Mouse (Mus musculus) heart, embryonic 10.5 days (tissue): ENCODE measurements around the gene Stk25. TPM values are rescaled to one million over a fixed set of nuclear protein-coding genes. Genes with fewer than 3 reads are reported as not detected.

Experiments
- DNase-seq: peaks from one replicate; pipeline ENCODE4 v3.0.0-alpha.2; 2017; ENCODE audit warnings: low spot score
- H3K27ac ChIP-seq: fragments of 300-500 bp; sonication (generic); 2 replicates; pipeline ENCODE4 v1.5.1; 2016; ENCODE audit warnings: mild to moderate bottlenecking
- H3K27me3 ChIP-seq: fragments of 300-500 bp; sonication (generic); 2 replicates; pipeline ENCODE4 v1.6.1; 2016; ENCODE audit warnings: mild to moderate bottlenecking; ENCODE audit not compliant: poor library complexity, insufficient read depth, severe bottlenecking
- H3K36me3 ChIP-seq: fragments of 300-500 bp; sonication (generic); 2 replicates; pipeline ENCODE4 v1.6.1; 2016; ENCODE audit warnings: mild to moderate bottlenecking, moderate library complexity
- H3K4me1 ChIP-seq: fragments of 300-500 bp; sonication (generic); 2 replicates; pipeline ENCODE4 v1.6.1; 2016; ENCODE audit warnings: mild to moderate bottlenecking
- H3K4me3 ChIP-seq: fragments of 300-500 bp; sonication (generic); 2 replicates; pipeline ENCODE4 v1.5.1; 2016; ENCODE audit warnings: mild to moderate bottlenecking, moderate library complexity
- H3K9me3 ChIP-seq: fragments of 300-500 bp; sonication (generic); 2 replicates; pipeline ENCODE4 v1.6.1; 2016; ENCODE audit warnings: mild to moderate bottlenecking, moderate library complexity
- WGBS: fragments of 180-500 bp; shearing (Covaris S2); methylation state at CpG from one replicate; pipeline ENCODE4 v1.1.7; 2016; 5-methylcytosine and 5-hydroxymethylcytosine counted together
- polyA plus RNA-seq: library from polyadenylated mRNA; unstranded; fragments of >200 nt; fragmentation: Nextera tagmentation; extraction: Ambion mirVana; gene quantifications from 2 replicates; pipeline ENCODE4 v1.2.1, GENCODE M21; 2016

Gene Stk25
- polyA plus RNA-seq, 1 experiment from 2014 or later, result 144 TPM

DNA sequence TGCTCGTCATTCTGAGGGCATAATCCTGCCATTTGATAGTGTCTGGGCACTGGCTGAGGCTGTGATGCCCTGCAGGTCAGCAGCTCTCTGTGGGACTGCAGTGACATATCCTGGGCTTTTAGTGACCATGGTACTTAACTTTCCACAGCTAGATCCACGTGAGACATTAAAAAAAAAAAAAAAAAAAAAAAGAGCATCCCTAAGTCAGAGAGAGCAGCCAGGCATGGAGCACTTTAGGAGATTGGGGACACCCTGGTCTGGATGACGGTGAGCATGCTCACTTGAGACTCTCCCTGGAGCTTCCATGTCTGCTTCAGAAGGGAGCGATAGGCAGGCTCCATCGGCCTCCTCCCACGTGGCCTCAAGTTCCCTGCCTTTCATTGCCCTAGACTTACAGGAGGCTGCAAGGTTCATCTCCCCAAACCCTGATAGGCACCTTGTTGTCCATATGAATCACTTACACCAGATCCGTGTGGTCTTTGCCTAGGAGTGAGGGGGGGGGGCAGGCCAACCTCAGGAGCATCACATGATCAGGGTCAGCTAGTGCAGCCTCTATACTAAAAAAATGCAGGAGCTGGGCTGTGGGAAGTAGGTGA is 31.5 kb upstream of the Stk25 start:
- H3K4me1 ChIP-seq, result peaks cover 37% of the 10 kb centered on the region
- H3K27ac ChIP-seq, result no peak overlapping the region
- peaks cover 25% of the 10 kb centered on the region; the same call in 1 of the 2 replicates for H3K36me3 ChIP-seq
- no peak overlapping the region for H3K4me3 ChIP-seq
- no peaks in the 10 kb centered on the region for H3K9me3 ChIP-seq
- 0 out of 2 replicates have a peak, but pooled peaks cover 5% of the 10 kb centered on the region for H3K27me3 ChIP-seq
- 84% methylated on average over 7 of the region's 7 CpGs for WGBS
- peak; percentile 70 for DNase-seq

DNA sequence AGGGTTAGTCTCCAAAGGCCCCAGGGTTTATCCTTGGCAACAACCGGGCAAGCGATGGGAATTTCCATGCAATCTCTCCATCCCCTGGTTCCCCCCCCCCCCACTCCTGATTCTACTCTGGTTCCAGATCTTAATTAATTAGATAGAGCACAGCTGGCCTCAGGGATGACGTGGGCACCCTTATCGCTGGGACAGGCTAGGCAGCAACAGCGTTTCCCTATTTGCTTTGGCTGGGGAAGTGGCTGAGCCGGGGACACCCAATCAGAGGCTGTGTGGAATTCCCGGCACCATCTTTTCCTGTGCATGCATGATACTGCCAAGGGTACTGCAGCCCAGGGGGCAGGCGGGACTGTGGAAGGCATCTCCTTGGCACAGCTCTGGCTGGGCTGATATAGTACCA is 29.7 kb upstream of the Stk25 start:
- Histone ChIP-seq H3K27me3 (0 out of 2 replicates have a peak, but pooled peaks cover 5% of the 10 kb centered on the region), H3K4me1 (peaks cover 34% of the 10 kb centered on the region), H3K36me3 (peaks cover 20% of the 10 kb centered on the region; the same call in 1 of the 2 replicates), H3K27ac (no peak overlapping the region), H3K9me3 (no peaks in the 10 kb centered on the region), H3K4me3 (no peak overlapping the region)
- DNase-seq, result peak; percentile 73
- 67% methylated on average over 8 of the region's 8 CpGs for WGBS

GRCm38 (mm10) chr1:93686961-93687320 is 28.5 kb upstream of the Stk25 start:
- Histone ChIP-seq H3K27me3 (0 out of 2 replicates have a peak, but pooled peaks cover 5% of the 10 kb centered on the region), H3K27ac (0 out of 2 replicates have a peak overlapping the region, but pooled peaks have one; percentile 7), H3K4me3 (peak overlapping the region; percentile 77), H3K4me1 (peaks cover 34% of the 10 kb centered on the region), H3K9me3 (no peaks in the 10 kb centered on the region), H3K36me3 (peaks cover 20% of the 10 kb centered on the region; the same call in 1 of the 2 replicates)
- no peak for DNase-seq
- WGBS, result 79% methylated on average over 3 of the region's 3 CpGs

DNA sequence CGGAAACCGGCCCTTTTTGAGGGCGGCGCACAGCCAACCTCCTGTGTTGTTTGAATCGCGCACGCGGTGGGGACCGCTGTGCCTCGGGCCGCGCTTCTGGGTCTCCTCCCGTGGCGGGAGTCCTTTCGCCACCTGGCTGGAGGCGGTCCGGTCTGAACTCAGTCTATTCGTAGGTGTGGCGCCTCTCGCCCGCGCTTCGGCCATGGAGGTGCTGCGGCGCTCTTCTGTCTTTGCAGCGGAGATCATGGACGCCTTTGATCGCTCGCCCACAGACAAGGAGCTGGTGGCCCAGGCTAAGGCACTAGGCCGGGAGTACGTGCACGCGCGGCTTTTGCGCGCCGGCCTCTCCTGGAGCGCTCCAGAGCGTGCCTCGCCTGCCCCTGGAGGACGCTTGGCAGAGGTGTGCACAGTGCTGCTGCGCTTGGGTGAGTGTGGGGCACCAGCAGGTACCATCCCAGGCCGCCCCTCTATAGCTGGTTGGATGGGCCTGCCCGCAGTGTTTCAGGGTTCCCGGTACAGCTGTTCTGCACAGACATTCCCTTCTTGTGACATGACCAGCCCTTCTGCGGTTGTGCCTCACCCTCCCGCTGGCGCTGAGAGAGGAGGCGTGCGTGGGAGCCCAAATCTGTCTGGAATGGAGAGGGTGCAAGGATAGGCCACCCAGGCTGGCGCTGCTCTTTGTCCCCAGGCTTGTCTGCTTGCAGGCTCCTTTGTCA is 27.9 kb upstream of the Stk25 start:
- H3K4me1 ChIP-seq, result peaks cover 34% of the 10 kb centered on the region
- peaks cover 18% of the 10 kb centered on the region; the same call in 1 of the 2 replicates for H3K36me3 ChIP-seq
- DNase-seq, result peak; percentile 88
- 0 out of 2 replicates have a peak, but pooled peaks cover 5% of the 10 kb centered on the region for H3K27me3 ChIP-seq
- 3% methylated on average over 51 of the region's 51 CpGs for WGBS
- H3K4me3 ChIP-seq, result peak overlapping the region; percentile 77
- no peaks in the 10 kb centered on the region for H3K9me3 ChIP-seq
- H3K27ac ChIP-seq, result peak overlapping the region; percentile 87

DNA sequence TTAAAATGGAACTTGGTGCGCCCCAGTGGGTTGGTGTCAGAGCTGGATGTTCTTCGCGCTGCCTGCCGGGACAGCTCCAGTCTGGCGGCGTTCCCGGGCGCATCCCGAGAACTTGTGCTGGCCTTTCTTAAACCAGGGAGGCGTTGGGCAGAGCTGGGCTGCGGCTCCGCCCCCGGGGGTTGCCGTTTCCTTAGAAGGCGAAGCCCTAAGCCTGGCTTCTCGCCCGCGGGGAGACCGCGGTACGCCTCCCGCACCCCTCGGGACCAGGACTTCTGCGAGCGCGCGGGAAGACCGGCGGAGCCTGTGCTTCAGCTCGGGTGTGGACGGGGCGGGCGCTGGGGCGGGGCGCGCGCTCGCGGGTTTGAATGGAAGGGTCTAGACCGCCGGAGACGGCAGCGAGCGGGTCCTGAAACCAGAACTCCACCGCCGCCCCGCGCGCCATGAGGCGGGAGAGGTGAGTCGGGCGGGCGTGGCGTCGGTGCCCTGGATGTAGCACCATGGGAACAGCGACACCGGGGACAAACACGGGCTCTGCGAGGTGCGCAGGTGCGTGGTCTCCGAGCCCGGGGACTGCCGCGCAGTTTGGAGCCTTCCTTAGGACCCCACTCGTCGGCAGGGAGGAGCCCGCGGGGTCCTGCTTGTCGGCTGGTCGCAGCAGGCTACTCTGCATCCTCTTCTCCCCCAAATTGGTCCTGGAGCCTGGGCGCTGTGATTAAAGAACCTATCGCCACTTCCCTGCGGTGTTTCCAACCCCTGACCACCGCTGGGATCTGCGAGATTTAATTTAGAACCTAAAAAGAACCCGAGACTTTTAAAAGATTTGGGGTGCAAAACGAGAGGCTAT is 27.2 kb upstream of the Stk25 start, which contains the start of gene Bok:
Gene Bok (plus strand): TSS at position 260 of the 844 bp plus-strand sequence.
- Histone ChIP-seq H3K4me3 (peak within 1 kb of the TSS; percentile 77), H3K4me1 (peaks cover 34% of the 10 kb centered on the region), H3K9me3 (no peaks in the 10 kb centered on the region), H3K27me3 (0 out of 2 replicates have a peak, but pooled peaks cover 5% of the 10 kb centered on the region), H3K36me3 (peaks cover 10% of the 10 kb centered on the region; the same call in 1 of the 2 replicates), H3K27ac (peak within 1 kb of the TSS; percentile 87)
- under 1% methylated on average over 77 of the region's 78 CpGs for WGBS
- DNase-seq, result peak; percentile 89

DNA sequence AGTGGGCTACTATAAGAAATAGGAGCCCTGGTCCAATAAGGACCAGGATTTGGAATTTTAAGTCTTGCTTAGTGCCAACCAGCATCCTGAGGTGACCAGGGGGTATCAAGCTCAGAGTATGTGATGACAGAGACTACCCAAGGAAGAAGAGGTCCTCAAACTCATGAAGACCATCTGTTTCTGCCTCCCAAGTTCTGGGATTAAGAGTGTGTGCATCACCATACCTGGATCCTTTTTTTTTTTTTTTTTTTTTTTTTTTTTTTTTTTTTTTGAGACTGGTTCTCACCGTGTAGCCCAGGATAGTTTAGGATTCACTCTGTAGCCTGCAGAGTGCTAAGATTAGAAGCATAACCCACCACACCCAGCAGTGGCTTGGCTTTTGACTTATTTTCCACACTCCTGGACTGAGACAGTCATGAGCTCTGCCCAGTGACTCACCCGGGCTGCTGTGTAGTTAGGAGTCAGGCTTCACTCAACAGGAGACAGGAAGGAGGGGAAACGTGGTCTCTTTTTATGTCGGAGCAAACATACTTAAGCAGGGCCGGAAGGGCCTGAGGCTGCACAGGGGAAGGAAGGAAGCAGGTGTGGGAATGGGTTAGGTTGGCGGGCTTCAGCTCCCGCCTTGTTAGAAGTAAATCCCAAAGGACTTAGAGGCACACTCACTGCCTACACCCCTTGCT is 21.6 kb upstream of the Stk25 start:
- H3K4me3 ChIP-seq, result no peak overlapping the region
- no peaks in the 10 kb centered on the region for H3K27me3 ChIP-seq
- no peak overlapping the region for H3K27ac ChIP-seq
- H3K9me3 ChIP-seq, result no peaks in the 10 kb centered on the region
- H3K36me3 ChIP-seq, result no peaks in the 10 kb centered on the region
- 51% methylated on average over 7 of the region's 7 CpGs for WGBS
- H3K4me1 ChIP-seq, result 0 out of 2 replicates have a peak, but pooled peaks cover under 1% of the 10 kb centered on the region
- DNase-seq, result no peak

DNA sequence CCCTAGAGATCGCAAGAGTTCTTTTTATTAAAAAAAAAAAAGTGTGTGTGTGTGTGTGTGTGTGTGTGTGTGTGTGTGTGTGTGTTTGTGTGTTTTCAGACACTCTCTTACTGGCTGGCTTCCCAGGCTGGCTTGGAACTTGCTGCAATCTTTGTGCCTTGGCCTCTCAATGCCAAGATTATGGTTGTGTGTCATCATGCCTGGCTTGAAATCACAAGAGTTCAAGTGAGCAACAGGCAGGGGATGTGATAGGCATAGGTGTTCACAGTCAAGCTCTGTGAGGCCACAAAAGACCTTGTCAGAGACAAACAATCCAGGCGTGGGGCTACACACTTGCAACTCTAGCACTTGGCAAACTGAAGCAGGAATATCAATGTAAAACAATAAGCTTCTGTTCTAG is 19.9 kb upstream of the Stk25 start:
- no peaks in the 10 kb centered on the region for H3K4me1 ChIP-seq
- no peak overlapping the region for H3K4me3 ChIP-seq
- no peak overlapping the region for H3K27ac ChIP-seq
- H3K36me3 ChIP-seq, result no peaks in the 10 kb centered on the region
- no peak for DNase-seq
- H3K9me3 ChIP-seq, result no peaks in the 10 kb centered on the region
- H3K27me3 ChIP-seq, result no peaks in the 10 kb centered on the region
- WGBS, result 58% methylated on average over 2 of the region's 2 CpGs

DNA sequence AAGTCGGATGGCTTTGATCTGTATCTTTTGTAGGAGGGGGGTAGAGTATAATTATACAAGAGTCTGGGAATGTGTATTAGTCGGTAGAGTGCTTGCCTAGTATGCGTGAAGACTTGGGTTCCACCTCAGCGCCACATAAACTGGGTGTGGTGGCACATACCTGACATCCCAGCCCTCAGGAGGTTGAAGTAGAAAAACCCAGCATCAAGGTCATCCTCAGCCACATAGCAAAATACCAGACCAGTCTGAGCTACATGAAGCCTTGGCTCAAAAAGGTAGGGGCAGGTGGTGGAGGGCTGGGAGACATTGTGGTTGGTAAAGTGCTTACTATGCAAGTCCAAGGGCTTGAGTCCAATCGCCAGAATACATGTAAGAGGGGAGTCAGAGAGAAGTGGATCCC is 14.2 kb upstream of the Stk25 start:
- Histone ChIP-seq H3K9me3 (no peaks in the 10 kb centered on the region), H3K36me3 (no peaks in the 10 kb centered on the region), H3K4me1 (peaks cover 27% of the 10 kb centered on the region), H3K4me3 (no peak overlapping the region), H3K27me3 (no peaks in the 10 kb centered on the region), H3K27ac (no peak overlapping the region)
- WGBS, result 86% methylated on average over 5 of the region's 5 CpGs
- no peak for DNase-seq

DNA sequence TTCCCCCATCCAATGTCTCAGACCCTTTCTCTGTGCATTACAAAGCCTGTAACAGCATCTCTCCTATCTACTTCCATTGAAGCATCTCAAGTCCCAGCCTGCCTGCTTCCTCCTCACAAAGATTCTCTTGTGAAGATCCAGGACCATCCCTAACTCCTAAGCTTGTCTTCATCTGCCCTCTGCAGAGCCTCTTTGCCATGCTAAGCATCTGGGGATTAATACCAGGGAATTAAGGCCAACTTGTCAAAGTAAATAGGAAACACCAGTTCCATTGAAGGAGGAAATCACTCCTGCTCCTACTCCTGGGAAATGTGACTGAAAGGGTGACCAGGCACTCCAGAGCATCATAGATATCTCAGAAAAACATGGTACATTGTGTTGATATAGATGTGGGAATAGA is 11.5 kb upstream of the Stk25 start:
- no peak for DNase-seq
- 0 out of 2 replicates have a peak overlapping the region, but pooled peaks have one; percentile 91 for H3K27ac ChIP-seq

GRCm38 (mm10) chr1:93668791-93669548 is 10.5 kb upstream of the Stk25 start:
- H3K4me1 ChIP-seq, result peaks cover 30% of the 10 kb centered on the region
- H3K9me3 ChIP-seq, result no peaks in the 10 kb centered on the region
- H3K27ac ChIP-seq, result peak overlapping the region; percentile 91
- 6% methylated on average over 17 of the region's 17 CpGs for WGBS
- peak overlapping the region; percentile 61 for H3K4me3 ChIP-seq
- no peaks in the 10 kb centered on the region for H3K36me3 ChIP-seq
- peak; percentile 95 for DNase-seq
- H3K27me3 ChIP-seq, result no peaks in the 10 kb centered on the region

More for the DNA sequence above, 11.5 kb upstream of the Stk25 start:
- Histone ChIP-seq H3K4me1 (peaks cover 30% of the 10 kb centered on the region), H3K36me3 (no peaks in the 10 kb centered on the region), H3K9me3 (no peaks in the 10 kb centered on the region), H3K27me3 (no peaks in the 10 kb centered on the region), H3K4me3 (no peak overlapping the region)

- H3K27me3 ChIP-seq, result no peaks in the 10 kb centered on the region
- no peaks in the 10 kb centered on the region for H3K36me3 ChIP-seq
- peak; percentile 87 for DNase-seq
- H3K4me1 ChIP-seq, result peaks cover 30% of the 10 kb centered on the region
- H3K9me3 ChIP-seq, result no peaks in the 10 kb centered on the region
- peak overlapping the region; percentile 20 for H3K4me3 ChIP-seq
- 16% methylated on average over 13 of the region's 13 CpGs for WGBS
- peak overlapping the region; percentile 91 for H3K27ac ChIP-seq
Observed at GRCm38 (mm10) chr1:93667760-93668400, 9.4 kb upstream of the Stk25 start.
